Mouse (Mus musculus) urinary bladder, postnatal 36 days (tissue): ENCODE data around the gene Fancc.
A peak's percentile ranks its signal among the peaks of the same experiment; 100 is the strongest.
"Not testable (repeated sequence)": the region's sequence is repeated elsewhere in the genome, so short reads cannot be mapped to it uniquely, and the experiment has no call there.

Experiments
- DNase-seq, 2 experiments: peaks; one replicate each; pipeline ENCODE4 v3.0.0; 2022; ENCODE audit warnings: low spot score in 2 of 2, mixed read lengths in 1 of 2

Fancc gene

DNA sequence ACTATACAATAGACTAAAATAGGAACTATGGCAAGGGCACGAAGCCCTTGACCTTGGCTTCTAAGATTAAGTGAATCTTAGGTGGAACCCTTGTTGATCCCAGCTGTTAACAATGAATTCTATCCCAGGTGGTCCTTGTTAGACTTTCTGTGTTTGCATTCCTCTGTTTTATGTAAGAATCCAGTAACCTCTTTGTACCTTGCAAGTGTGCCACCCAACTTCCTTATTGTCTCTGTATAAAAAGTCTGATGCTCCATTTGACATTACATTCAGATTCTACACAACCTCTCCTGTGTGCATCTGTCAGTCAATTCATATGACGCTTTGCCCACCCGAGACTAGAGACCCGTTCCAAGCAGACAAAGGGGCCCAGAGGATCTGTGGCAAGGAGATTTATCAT is 143.8 kb downstream of the Fancc start:
- DNase-seq, result not testable (repeated sequence)

GRCm38 (mm10) chr13:63350076-63350475 is 147.0 kb downstream of the Fancc start:
- no peak for DNase-seq

GRCm38 (mm10) chr13:63347639-63348038 is 149.4 kb downstream of the Fancc start:
- DNase-seq, result no peak

DNA sequence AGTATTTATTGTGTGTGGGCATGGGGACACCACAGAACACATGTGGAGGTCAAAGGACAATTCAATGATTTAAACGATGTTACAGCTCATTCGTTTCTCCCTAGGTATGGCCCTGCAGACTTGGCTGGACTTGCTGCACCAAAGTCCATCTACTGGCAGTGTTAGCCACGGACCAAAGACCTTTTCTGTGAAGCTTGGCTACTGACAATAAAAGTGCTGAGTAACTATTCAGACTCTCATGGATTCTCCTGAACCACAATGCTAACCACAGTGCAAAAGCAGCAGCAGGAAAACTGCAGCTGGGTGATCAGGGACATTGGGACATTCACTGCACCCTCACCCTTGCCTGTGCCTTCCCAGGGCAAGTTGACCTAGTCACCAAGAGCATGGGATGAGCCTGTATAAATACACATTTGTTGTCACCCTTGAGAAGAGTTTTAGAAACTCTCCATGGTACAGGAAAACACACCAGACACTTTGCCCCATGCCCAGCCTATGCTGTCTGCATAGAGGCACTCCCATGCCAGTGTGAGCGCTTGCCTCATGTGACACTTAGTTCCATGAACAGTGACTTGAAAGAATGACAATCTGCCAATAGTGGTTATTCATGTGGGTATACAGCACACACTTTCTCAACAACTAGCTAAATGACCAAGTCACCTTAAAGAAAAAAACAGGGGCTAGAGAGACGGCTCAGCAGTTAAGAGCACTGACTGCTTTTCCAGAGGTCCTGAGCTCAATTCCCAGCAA is 151.4 kb downstream of the Fancc start:
- DNase-seq, result no peak

- no peak for DNase-seq
Observed at GRCm38 (mm10) chr13:63344481-63344880, 152.6 kb downstream of the Fancc start.

DNA sequence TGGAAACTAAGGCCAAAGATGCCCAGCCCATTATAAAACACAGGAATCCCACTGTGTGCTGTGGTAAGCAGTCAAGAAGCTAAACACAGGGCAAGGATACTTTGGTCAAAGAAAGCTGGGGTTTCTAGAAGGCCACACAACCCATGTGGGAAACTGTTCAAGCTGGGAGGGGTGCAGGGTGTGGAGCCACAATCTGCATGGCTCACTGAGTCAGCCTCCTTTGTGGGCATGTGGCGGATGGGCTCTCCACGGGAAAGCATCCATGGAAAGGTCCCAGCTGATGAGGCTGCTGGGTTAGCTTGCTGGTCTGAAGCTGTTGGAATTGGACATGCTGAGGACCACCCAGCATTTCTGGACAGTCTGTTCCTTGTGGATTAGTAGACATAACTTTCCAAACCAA is 154.3 kb downstream of the Fancc start:
- DNase-seq, result peak in 1 of 2 experiments; percentile 40

- no peak for DNase-seq
Observed at GRCm38 (mm10) chr13:63339946-63340345, 157.1 kb downstream of the Fancc start.

- peak in 1 of 2 experiments; percentile 55 for DNase-seq
Observed at GRCm38 (mm10) chr13:63337239-63337960, 159.7 kb downstream of the Fancc start.

- DNase-seq, result no peak
Observed at GRCm38 (mm10) chr13:63336335-63336734, 160.7 kb downstream of the Fancc start.

DNA sequence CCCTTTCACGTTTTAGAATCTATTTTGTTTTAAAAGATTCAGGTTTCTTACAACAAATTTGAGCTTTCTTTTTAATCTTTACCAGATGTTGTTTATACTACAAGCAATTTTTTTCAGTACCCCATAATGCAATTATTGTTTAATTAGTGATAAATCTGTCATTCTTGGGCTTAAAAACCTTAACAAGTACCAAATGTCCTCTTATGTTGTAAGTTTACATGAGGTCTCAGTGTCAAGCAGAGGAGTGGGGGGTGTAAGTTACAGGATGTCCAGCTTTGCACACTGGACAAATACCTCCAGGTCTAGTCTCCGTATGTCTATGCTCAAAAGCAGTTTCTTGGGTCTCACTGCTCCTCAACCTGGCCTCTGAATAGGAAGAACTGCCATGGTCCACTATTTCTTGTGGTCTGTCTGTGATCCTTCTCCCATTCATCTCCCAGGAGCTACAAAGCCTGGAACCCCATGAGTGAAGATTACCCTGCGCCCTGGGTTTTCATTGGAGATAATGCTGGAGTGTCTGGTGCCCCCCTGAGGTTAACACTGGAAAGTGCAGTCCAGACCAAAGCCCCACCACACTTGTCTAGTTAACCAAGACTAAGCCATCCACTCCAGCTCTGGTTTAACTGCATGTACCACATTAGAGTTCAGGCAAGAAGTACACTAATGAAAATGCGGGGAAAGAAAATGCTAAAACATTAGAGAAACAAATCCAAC is 161.5 kb downstream of the Fancc start:
- DNase-seq, result no peak

DNA sequence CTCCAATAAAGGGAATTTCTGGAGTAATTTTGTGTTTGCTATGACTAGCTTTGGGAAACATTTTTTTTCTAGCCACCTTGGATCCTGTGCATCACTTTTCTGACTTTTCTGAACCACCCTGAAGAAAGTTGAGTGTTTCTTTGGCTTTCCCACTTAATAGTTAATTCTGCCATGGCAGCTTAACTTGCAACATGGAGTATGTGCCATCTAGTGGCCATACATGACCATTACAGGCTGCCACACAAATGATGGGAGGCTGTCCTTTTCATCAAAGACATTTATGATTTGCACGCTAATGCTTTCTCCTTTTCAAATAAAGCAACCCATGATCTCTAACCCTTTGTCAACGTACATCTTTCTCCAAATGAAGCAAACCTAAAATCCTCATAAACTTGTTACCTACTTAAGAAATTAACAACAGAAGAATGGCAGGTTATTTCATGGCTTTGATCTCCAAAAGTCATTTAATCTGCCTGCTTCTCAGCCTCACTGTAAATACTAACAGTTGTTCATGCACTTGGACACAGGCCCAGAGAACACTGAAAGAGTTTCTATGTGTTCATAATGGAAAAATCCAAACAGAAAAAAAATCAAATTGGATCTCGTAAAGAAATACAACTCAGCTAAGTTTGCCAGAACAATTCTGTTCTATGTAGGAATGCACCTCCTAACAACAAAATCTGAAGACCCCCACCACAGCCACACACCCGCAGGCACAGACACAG is 164.3 kb downstream of the Fancc start:
- DNase-seq, result peak in 1 of 2 experiments; percentile 54

DNA sequence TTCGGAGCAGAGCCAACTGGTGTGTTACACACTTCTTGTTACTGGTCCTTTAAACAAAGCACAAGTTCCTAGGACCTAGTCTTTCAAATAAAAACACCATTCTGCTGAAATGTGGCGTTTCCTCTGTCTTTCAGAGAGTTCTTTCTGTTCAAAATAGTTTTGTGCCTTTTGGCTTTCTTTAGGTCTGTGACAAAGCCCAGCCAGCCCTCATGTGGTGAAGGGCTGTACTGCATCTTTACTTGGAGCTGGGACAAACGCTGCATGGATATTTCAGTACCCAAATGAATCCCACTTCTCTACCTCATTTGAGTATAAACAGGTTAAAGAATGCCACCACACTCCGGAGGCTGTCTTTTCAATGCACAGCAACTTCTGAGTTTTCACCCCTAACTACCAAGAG is 165.7 kb downstream of the Fancc start:
- peak; percentile 59 to 63 for DNase-seq

- no peak for DNase-seq
Observed at GRCm38 (mm10) chr13:63330236-63330860, 166.7 kb downstream of the Fancc start.

DNA sequence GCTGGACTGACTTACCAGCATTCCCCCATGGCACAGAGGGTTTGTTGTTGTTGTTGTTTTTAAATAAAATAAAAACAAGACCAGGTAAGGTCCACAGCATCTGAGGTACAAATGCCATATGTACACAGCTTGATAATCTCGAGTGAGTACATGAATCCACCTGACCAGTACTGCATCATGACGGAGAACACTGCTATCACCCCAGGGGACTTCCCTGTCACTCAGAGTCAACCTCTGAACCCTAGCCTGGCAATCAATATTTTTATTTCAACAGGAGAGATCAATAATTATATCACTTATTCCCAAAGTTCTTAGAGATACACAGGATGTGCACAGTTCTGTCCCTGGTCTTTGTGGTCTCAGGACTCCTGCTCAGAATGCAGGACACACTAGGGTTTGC is 171.1 kb downstream of the Fancc start:
- no peak for DNase-seq

DNA sequence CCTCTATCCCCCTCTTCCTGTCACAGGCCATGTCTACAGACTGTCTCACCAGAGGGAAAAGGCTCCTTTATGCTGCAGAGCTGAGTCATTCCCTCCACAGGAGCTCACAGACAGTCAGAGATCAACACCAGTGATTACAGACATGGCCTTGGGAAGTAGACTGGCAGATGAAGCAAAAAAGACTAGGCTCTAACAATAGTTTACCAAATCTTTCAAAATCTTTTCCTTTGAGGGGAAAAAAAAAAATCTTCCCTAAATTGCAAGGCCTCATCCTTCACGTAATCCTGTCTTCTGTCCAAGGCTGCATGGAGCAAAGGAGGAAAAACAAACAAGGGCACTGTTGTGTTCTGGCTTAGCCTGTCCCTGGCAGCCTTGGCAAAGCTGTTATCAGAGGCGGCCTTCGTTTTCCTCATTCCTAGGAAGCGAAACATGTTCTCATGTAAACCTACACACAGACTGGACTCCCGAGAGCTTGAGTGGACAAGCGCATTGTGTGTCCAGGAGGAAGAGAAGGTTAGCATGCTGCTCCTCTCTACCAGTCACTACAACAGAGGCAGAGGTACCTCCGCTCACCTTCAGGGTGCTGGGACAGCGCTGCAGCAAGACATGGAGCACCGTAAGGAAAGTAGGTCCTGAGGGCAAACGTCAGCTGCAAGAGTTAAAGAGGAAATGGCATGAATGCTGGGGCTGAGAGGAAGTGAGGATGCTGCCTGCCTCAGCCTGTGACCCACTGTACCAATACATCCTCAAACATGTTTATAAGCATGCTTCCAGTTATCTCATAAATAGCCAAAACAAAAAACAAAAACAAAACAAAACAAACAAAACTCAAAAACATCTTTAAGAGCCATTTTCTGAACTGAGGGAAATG is 171.9 kb downstream of the Fancc start:
- no peak for DNase-seq

- no peak for DNase-seq
Observed at GRCm38 (mm10) chr13:63324311-63324710, 172.8 kb downstream of the Fancc start.

GRCm38 (mm10) chr13:63323286-63324075 is 173.6 kb downstream of the Fancc start:
- DNase-seq, result no peak

- no peak for DNase-seq
Observed at GRCm38 (mm10) chr13:63322756-63323155, 174.3 kb downstream of the Fancc start.

GRCm38 (mm10) chr13:63321689-63322088 is 175.4 kb downstream of the Fancc start:
- no peak for DNase-seq

DNA sequence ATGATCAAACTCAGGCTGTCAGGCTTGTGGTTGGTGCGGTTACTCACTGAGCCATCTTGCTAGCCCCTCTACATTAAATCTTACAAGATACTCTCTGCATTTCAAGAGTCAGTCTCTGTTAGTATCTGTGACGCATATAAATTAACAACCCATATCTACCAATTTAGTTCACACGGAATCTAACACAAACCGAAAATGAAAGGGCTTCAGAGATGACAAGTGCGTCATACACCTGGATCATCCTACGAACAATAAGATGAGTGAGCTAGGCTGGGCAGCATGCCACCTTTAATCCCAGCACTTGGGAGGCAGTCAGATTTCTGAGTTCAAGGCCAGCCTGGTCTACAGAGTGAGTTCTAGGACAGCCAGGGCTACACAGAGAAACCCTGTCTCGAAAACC is 177.3 kb downstream of the Fancc start:
- DNase-seq, result no peak
